Mouse (Mus musculus) intestine, embryonic 14.5 days (tissue): ENCODE measurements around the gene Apeh. TPM values are rescaled to one million over a fixed set of nuclear protein-coding genes. Genes with fewer than 3 reads are reported as not detected.

Experiments
- ATAC-seq: fragments of 200-750 bp; cut with Nextera tagmentation; replicated peaks from 2 replicates; pipeline ENCODE4 v1.8.0; 2017; ENCODE audit warnings: low read depth, moderate number of reproducible peaks, moderate TSS enrichment, moderate library complexity; ENCODE audit not compliant: low FRiP score, low TSS enrichment
- DNase-seq: peaks from one replicate; pipeline ENCODE4 v3.0.0-alpha.2; 2018; ENCODE audit warnings: low spot score
- H3K27ac ChIP-seq: fragments of 300-500 bp; sonication (generic); 2 replicates; pipeline ENCODE4 v1.5.1; 2014; ENCODE audit warnings: low read depth, mild to moderate bottlenecking, control low read depth
- H3K27me3 ChIP-seq: fragments of 300-500 bp; sonication (generic); replicated peaks from 2 replicates; pipeline ENCODE4 v1.6.1; 2014; ENCODE audit warnings: low read length, control low read depth; ENCODE audit not compliant: control insufficient read depth, insufficient read depth
- H3K36me3 ChIP-seq: fragments of 300-500 bp; sonication (generic); 2 replicates; pipeline ENCODE4 v1.6.1; 2014; ENCODE audit warnings: low read length, control low read depth; ENCODE audit not compliant: control insufficient read depth, insufficient read depth
- H3K4me1 ChIP-seq: fragments of 300-500 bp; sonication (generic); replicated peaks from 2 replicates; pipeline ENCODE4 v1.6.1; 2014; ENCODE audit warnings: low read length, control low read depth, mixed read lengths; ENCODE audit not compliant: control insufficient read depth, insufficient read depth
- H3K4me2 ChIP-seq: fragments of 300-500 bp; sonication (generic); 2 replicates; pipeline ENCODE4 v1.6.1; 2014; ENCODE audit warnings: low read length
- H3K4me3 ChIP-seq: fragments of 300-500 bp; sonication (generic); 2 replicates; pipeline ENCODE4 v1.5.1; 2014; ENCODE audit warnings: low read depth, low read length, control low read depth, mixed read lengths
- H3K9ac ChIP-seq: fragments of 300-500 bp; sonication (generic); 2 replicates; pipeline ENCODE4 v1.6.1; 2014; ENCODE audit warnings: mild to moderate bottlenecking, low read length
- H3K9me3 ChIP-seq: fragments of 300-500 bp; sonication (generic); 2 replicates; pipeline ENCODE4 v1.6.1; 2016; ENCODE audit warnings: low read length, control low read depth; ENCODE audit not compliant: control insufficient read depth
- WGBS: fragments of 180-500 bp; shearing (Covaris S2); extraction: QIAGEN DNeasy Blood & Tissue Kit; methylation state at CpG from one replicate; pipeline ENCODE4 v1.1.7; 2014; 5-methylcytosine and 5-hydroxymethylcytosine counted together
- polyA plus RNA-seq: library from polyadenylated mRNA; unstranded; fragments of >200 nt; fragmentation: Nextera tagmentation; extraction: Ambion mirVana; gene quantifications from 2 replicates; pipeline ENCODE4 v1.2.1, GENCODE M21; 2014

Apeh gene
- polyA plus RNA-seq, 1 experiment from 2014 or later = 57.7 TPM

DNA sequence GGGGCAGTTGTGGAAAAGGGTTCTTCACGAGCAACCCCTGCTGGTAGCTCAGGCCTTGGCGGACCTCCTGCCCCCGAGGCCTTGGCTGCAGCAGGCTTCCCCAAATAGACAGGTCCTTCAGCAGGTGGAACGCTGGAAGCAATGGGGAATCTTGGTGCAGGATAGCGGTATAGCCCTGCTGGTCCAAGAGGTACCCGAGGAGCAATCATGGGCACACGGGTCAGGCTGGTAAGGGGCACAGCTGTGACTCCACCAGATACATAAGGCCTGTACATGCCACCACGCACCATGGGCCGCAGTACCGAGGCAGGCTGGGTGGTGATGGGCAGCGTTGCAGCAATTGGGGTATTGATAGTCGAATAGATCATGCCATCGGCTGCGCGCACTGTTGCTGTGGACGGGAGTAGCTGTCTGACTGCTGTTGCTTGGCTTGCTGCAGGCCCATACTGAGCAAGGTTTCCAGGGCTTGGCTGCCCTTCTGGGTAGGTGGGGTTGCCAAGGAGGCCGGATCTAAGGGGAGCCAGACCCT is 17.3 kb upstream of the Apeh start:
- no peak overlapping the region for H3K9ac ChIP-seq
- H3K4me1 ChIP-seq = peaks cover 13% of the 10 kb centered on the region
- 72% methylated on average over 17 of the region's 17 CpGs for whole genome bisulfite sequencing
- no peaks in the 10 kb centered on the region for H3K36me3 ChIP-seq
- H3K27ac ChIP-seq = peak overlapping the region; percentile 33; the same call in 1 of the 2 replicates
- no peak for ATAC-seq
- H3K4me3 ChIP-seq = peak overlapping the region; percentile 22
- no peak for DNase-seq
- no peaks in the 10 kb centered on the region for H3K27me3 ChIP-seq
- H3K4me2 ChIP-seq = peak overlapping the region; percentile 58
- 0 out of 2 replicates have a peak, but pooled peaks cover 6% of the 10 kb centered on the region for H3K9me3 ChIP-seq

DNA sequence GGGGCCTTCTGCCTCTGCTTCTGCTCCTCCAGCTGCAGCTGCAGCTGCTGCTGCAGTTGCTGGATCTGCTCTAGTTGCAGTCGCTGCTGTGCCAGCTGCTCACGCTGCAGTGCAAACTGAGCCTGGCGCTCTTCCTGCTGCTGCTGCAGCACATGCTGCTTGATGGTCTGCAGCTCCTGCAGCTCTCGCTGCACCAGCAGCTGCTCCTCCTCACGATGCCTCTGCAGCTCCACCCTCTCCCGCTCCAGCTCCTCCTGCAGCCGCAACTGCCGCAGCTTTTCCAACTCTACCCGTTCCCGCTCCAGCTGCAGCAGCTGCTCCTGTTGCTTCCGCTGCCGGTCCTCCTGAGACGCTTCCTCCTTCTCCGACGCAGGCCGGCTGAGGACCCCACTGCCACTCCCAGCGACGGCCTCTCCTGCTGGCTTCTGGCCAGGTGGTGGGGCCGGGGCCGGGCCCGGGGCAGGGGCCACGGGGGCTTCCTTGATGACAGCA is 16.7 kb upstream of the Apeh start:
- H3K4me3 ChIP-seq = peak overlapping the region; percentile 22
- no peaks in the 10 kb centered on the region for H3K27me3 ChIP-seq
- peaks cover 13% of the 10 kb centered on the region for H3K4me1 ChIP-seq
- 5% methylated on average over 22 of the region's 22 CpGs for WGBS
- DNase-seq = peak; percentile 72
- H3K27ac ChIP-seq = peak overlapping the region; percentile 33; the same call in 1 of the 2 replicates
- H3K4me2 ChIP-seq = peak overlapping the region; percentile 58
- no peak for ATAC-seq
- H3K36me3 ChIP-seq = no peaks in the 10 kb centered on the region
- H3K9ac ChIP-seq = peak overlapping the region; percentile 37
- 0 out of 2 replicates have a peak, but pooled peaks cover 6% of the 10 kb centered on the region for H3K9me3 ChIP-seq

DNA sequence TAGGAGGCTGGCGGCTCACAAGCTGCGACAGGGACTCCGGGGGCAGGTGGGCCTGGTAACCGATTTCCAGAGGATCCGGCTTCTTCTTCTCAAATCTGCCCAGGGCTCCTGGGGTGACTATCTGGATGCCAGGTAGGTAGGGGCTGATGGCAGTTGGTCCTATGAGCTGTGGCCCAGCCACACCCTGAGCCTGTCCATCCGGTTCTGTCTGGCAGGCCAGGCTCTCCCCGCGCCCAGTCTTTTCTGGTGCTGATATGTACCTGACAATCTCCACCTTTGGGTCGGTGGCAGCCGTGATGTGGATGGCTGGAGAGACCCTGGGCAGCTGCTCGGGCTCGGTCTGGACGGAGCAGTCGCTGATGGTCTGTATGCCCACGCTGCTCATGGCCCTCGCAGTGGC is 15.8 kb upstream of the Apeh start:
- DNase-seq (no peak), ATAC-seq (no peak)
- no peak overlapping the region for H3K27ac ChIP-seq
- peaks cover 13% of the 10 kb centered on the region for H3K4me1 ChIP-seq
- 83% methylated on average over 16 of the region's 16 CpGs for WGBS
- H3K9me3 ChIP-seq = 0 out of 2 replicates have a peak, but pooled peaks cover 6% of the 10 kb centered on the region
- peak overlapping the region; percentile 58; the same call in 1 of the 2 replicates for H3K4me2 ChIP-seq
- H3K4me3 ChIP-seq = no peak overlapping the region
- no peaks in the 10 kb centered on the region for H3K36me3 ChIP-seq
- H3K27me3 ChIP-seq = no peaks in the 10 kb centered on the region
- no peak overlapping the region for H3K9ac ChIP-seq

DNA sequence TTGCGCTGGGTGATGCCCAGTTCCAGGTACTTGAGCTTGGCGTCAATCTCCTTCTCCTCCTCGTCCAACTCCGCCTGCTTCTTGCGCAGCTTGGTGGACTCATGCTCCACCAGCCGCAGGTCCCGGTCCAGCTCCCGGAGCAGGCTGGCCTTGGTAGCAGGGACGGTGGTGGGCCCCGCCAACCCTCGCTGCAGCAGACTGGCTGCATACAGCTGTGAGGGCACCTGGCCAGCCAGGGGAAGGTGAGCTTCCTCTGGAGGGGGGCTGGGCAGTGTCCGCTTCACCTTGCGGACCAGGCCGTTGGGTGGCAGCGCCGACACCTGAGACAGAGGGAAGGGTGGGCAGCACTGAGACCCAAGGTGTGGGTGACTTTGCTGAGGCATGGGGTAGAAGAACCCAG is 13.5 kb upstream of the Apeh start:
- Histone ChIP-seq H3K9me3 (no peaks in the 10 kb centered on the region), H3K27ac (no peak overlapping the region), H3K27me3 (no peaks in the 10 kb centered on the region), H3K9ac (no peak overlapping the region), H3K4me2 (no peak overlapping the region), H3K4me1 (peaks cover 20% of the 10 kb centered on the region), H3K4me3 (no peak overlapping the region), H3K36me3 (no peaks in the 10 kb centered on the region)
- ATAC-seq (no peak), DNase-seq (no peak)
- 96% methylated on average over 16 of the region's 16 CpGs for WGBS

DNA sequence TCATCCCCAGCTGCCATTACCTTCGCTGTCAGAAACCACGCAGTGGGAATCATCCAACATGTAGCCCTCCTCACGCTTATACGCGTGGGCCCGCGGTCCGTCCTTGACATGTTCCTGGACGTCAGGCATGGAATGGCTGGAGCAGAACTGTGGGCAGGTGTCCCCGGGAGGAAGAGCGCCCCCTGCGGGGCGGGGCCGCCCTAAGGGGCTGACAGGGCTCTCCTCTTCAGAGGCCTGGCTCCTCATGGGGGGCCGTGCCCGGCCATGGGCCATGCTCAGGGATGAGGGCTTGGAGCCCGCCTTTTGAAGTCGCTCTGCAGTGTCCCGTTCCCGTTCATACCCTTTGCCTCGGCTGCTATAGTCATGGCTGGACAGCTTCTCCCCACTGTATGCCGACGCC is 11.7 kb upstream of the Apeh start:
- no peaks in the 10 kb centered on the region for H3K27me3 ChIP-seq
- peaks cover 3% of the 10 kb centered on the region; the same call in 1 of the 2 replicates for H3K36me3 ChIP-seq
- peaks cover 16% of the 10 kb centered on the region for H3K4me1 ChIP-seq
- H3K27ac ChIP-seq = no peak overlapping the region
- no peaks in the 10 kb centered on the region for H3K9me3 ChIP-seq
- 90% methylated on average over 23 of the region's 23 CpGs for WGBS
- H3K4me2 ChIP-seq = no peak overlapping the region
- DNase-seq = no peak
- no peak for ATAC-seq
- H3K4me3 ChIP-seq = no peak overlapping the region
- H3K9ac ChIP-seq = no peak overlapping the region

DNA sequence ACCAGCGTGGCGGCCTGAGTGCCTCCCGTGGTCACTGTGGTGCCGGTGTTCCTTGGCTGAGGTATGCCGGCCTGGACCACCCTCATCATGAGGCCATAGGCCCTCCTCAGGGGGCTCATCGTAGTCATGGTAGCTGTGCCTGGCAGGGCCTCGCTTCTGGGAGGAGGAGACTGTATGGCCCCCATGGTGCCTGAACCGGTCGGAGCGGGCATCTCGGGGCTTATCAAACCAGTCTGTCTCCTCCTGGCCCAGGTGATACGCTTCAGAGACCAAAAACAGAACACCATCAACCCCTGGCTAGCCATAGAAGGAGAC is 11.1 kb upstream of the Apeh start:
- Histone ChIP-seq H3K27me3 (no peaks in the 10 kb centered on the region), H3K9me3 (no peaks in the 10 kb centered on the region), H3K4me2 (peak overlapping the region; percentile 41; the same call in 1 of the 2 replicates), H3K9ac (no peak overlapping the region), H3K4me3 (no peak overlapping the region), H3K27ac (no peak overlapping the region), H3K4me1 (peaks cover 10% of the 10 kb centered on the region), H3K36me3 (peaks cover 3% of the 10 kb centered on the region; the same call in 1 of the 2 replicates)
- WGBS = 84% methylated on average over 12 of the region's 12 CpGs
- ATAC-seq (no peak), DNase-seq (no peak)

DNA sequence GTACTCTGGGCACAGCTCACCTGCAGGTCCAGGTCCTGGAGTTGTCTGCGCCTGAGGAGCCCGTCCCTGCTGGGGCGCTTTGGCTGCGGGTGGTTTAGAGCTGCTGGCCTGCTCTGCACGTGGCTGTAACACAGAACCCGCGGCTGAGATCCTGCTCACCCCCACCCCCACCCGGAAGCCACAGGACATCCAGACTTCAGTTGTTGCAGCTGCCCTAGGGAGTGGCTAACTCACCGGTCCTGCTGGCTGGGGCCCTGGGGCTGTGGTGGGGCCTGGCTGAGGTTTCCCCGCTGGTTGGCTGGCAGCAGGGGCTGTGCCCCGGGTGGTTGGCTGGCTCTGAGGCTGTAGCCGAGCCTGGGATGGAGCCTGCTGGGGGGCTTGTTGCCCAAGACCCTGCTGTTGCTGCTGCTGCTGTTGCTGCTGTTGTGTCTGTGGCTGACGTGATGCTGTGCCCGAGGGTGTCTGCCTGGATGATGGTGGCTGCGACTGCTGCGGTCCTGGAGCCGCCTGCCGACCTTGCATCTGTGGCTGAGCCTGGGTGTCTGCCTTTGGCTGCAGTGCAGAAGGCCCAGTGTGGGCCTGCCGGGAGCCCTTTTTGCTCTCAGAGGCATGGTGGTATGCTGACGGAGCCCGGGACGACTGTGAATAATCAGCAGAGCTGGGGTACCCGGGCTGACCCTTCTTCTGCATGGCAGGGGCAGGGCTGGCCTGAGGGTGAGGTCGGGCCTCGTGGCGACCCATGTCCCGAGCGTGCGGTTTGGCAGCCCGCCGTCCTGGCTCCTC is 10.6 kb upstream of the Apeh start:
- 43% methylated on average over 31 of the region's 31 CpGs for WGBS
- peak overlapping the region; percentile 37 for H3K9ac ChIP-seq
- H3K4me3 ChIP-seq = peak overlapping the region; percentile 20
- ATAC-seq (peak; percentile 78), DNase-seq (peak; percentile 65)
- H3K27me3 ChIP-seq = no peaks in the 10 kb centered on the region
- peak overlapping the region; percentile 41 for H3K4me2 ChIP-seq
- H3K36me3 ChIP-seq = peaks cover 3% of the 10 kb centered on the region; the same call in 1 of the 2 replicates
- H3K4me1 ChIP-seq = peaks cover 9% of the 10 kb centered on the region
- no peaks in the 10 kb centered on the region for H3K9me3 ChIP-seq
- H3K27ac ChIP-seq = 0 out of 2 replicates have a peak overlapping the region, but pooled peaks have one; percentile 22

DNA sequence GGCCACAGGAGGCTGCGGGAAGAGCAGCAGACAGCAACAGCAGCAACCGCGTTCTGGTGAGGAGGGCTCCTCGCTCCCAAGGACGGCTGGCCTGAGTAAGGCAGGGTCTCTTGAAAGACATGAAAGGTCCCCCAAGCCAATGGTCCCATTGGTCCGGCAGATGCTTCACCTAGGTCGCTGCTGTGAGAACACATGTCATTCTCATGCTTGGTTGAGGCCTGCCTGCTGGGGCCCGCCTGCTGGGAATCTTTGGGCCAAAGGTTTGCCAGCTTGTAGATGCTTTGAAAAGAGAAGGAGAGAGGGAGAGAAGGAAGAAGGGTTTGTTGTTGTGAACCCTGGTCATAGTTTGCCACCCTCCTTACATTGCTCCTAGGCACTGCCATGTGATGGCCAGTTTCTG is 5.2 kb upstream of the Apeh start:
- Histone ChIP-seq H3K4me2 (no peak overlapping the region), H3K4me1 (peaks cover 19% of the 10 kb centered on the region), H3K9ac (no peak overlapping the region), H3K9me3 (no peaks in the 10 kb centered on the region), H3K27ac (no peak overlapping the region), H3K4me3 (no peak overlapping the region), H3K36me3 (peaks cover 3% of the 10 kb centered on the region; the same call in 1 of the 2 replicates), H3K27me3 (no peaks in the 10 kb centered on the region)
- ATAC-seq (no peak), DNase-seq (no peak)
- 88% methylated on average over 8 of the region's 8 CpGs for WGBS
